Mouse (Mus musculus): Measurements from ENCODE around the gene Myct1. TPM values are rescaled to one million over a fixed set of nuclear protein-coding genes. Genes with fewer than 3 reads are reported as not detected.

Myct1 gene
- total and polyA plus RNA-seq, 2 experiments, result 1.1 to 2.8 TPM

DNA sequence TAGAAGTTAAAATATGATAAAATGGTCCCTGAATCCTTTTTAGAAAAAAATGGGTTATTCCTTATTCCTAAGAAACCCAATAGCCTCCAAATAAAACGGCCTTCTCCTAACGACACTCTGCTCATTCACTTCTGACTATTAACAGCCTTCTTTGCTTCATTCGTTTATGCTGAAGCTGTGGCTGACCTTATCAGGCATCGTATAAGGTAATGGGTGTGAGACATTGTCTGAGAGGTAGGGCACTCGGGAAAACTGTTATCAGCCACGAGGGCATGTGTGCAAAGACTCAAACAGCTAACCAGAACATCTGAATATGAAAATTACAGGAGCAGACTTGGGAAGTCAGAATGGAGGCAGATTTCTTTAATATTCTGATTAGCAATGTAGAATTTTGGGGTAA, 3.0 kb downstream of the Myct1 start:
- Histone ChIP-seq H3K27me3 (ENCODE audit: control insufficient read depth, insufficient read depth, low read length) (no peaks in the 10 kb centered on the region), H3K36me3 (ENCODE audit: control insufficient read depth, insufficient read depth, low read length) (no peaks in the 10 kb centered on the region), H3K9ac (ENCODE audit: low read depth, low read length) (no peak overlapping the region), H3K27ac (replicated peaks; ENCODE audit: insufficient read depth, low read depth, low read length) (no peak overlapping the region), H3K4me1 (ENCODE audit: control insufficient read depth, insufficient read depth, low read length) (no peaks in the 10 kb centered on the region), H3K79me2 (ENCODE audit: control insufficient read depth, insufficient read depth, low read length) (no peaks in the 10 kb centered on the region), H3K4me3 (ENCODE audit: insufficient read depth, low read depth, low read length) (0 out of 2 replicates have a peak overlapping the region, but pooled peaks have one; percentile 7)
- 45% methylated on average over 6 of the region's 6 CpGs for WGBS
- TF ChIP-seq POLR2A (IDR thresholded peaks at IDR 0.05; ENCODE audit: extremely low read depth, insufficient read depth, low read length) (no peak), CTCF (IDR thresholded peaks at IDR 0.05; ENCODE audit: low read depth, low read length) (no peak)
- no peak for DNase-seq (ENCODE audit: extremely low read depth, low read depth, low spot score)

DNA sequence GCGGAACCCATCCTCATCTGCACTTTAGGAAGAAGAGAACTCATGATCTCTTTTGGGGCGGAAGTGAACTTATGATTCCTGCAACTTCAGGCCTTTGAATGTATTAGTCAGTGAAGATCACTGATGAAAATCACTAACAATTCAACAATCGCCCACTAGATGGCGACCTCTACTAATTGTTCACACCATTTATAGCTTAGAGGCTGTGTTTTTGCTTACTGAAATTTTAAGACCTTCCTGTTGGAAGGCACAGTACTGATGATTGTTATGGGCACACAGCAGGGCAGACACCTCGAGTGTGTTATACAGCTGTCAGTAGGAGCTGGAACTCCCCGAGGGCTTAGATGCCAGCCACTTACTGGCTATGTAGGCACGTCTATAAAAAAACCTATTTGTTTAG, 6.5 kb downstream of the Myct1 start:
- no peak overlapping the region for H3K4me3 ChIP-seq (ENCODE audit: insufficient read depth, low read depth, low read length)
- H3K36me3 ChIP-seq (ENCODE audit: control insufficient read depth, insufficient read depth, low read length), result no peaks in the 10 kb centered on the region
- no peaks in the 10 kb centered on the region for H3K79me2 ChIP-seq (ENCODE audit: control insufficient read depth, insufficient read depth, low read length)
- no peaks in the 10 kb centered on the region for H3K4me1 ChIP-seq (ENCODE audit: control insufficient read depth, insufficient read depth, low read length)
- H3K27ac ChIP-seq (replicated peaks; ENCODE audit: insufficient read depth, low read depth, low read length), result no peak overlapping the region
- 19% methylated on average over 7 of the region's 7 CpGs for WGBS
- TF ChIP-seq POLR2A (IDR thresholded peaks at IDR 0.05; ENCODE audit: extremely low read depth, insufficient read depth, low read length), result no peak
- 0 out of 2 replicates have a peak, but pooled peaks have one; percentile 27 for TF ChIP-seq CTCF (IDR thresholded peaks at IDR 0.05; ENCODE audit: low read depth, low read length)
- peak; percentile 45 for DNase-seq (ENCODE audit: extremely low read depth, low read depth, low spot score)
- H3K27me3 ChIP-seq (ENCODE audit: control insufficient read depth, insufficient read depth, low read length), result no peaks in the 10 kb centered on the region
- no peak overlapping the region for H3K9ac ChIP-seq (ENCODE audit: low read depth, low read length)

DNA sequence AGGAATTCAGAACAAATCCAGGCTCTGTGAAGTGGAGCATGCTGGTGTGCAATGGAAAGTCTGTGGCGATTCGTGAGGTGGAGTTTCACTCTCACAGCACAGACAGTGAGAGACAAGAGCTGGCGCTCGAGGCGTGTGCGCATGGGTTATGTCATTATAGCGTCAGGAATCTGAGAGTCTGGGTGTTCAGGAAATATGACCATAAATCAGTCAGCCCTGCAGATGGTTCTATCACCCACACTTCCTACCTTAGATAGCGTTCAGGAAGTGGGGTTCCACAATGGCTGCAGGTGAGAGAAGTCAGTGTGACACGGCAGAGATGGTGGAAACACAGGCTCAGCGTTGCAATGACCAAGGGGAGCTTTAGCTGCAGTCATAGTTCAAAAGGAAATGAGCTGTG, 9.9 kb downstream of the Myct1 start:
- DNase-seq (ENCODE audit: extremely low read depth, low read depth, low spot score), result no peak
- Histone ChIP-seq H3K36me3 (ENCODE audit: control insufficient read depth, insufficient read depth, low read length) (no peaks in the 10 kb centered on the region), H3K9ac (ENCODE audit: low read depth, low read length) (no peak overlapping the region), H3K27me3 (ENCODE audit: control insufficient read depth, insufficient read depth, low read length) (no peaks in the 10 kb centered on the region), H3K79me2 (ENCODE audit: control insufficient read depth, insufficient read depth, low read length) (no peaks in the 10 kb centered on the region), H3K27ac (replicated peaks; ENCODE audit: insufficient read depth, low read depth, low read length) (0 out of 2 replicates have a peak overlapping the region, but pooled peaks have one; percentile 2), H3K4me3 (ENCODE audit: insufficient read depth, low read depth, low read length) (no peak overlapping the region), H3K4me1 (ENCODE audit: control insufficient read depth, insufficient read depth, low read length) (no peaks in the 10 kb centered on the region)
- 63% methylated on average over 10 of the region's 10 CpGs for WGBS
- no peak for TF ChIP-seq POLR2A (IDR thresholded peaks at IDR 0.05; ENCODE audit: extremely low read depth, insufficient read depth, low read length)

DNA sequence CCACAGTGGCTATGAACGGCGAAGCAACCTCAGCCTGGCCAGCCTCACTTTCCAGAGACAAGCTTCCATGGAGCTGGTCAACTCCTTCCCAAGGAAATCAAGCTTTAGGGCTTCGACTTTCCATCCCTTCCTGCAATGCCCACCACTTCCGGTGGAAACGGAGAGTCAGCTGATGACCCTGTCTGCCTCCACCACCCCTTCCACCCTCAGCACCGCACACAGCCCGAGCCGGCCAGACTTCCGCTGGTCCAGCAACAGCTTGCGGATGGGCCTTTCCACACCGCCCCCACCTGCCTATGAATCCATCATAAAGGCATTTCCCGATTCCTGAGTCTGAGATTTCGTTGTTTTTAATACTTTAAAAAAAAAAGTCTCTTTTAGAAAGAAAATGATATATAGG, 10.8 kb downstream of the Myct1 start:
- no peaks in the 10 kb centered on the region for H3K36me3 ChIP-seq (ENCODE audit: control insufficient read depth, insufficient read depth, low read length)
- H3K27me3 ChIP-seq (ENCODE audit: control insufficient read depth, insufficient read depth, low read length), result no peaks in the 10 kb centered on the region
- no peak overlapping the region for H3K9ac ChIP-seq (ENCODE audit: low read depth, low read length)
- DNase-seq (ENCODE audit: extremely low read depth, low read depth, low spot score), result no peak
- TF ChIP-seq CTCF (IDR thresholded peaks at IDR 0.05; ENCODE audit: low read depth, low read length) (no peak), POLR2A (IDR thresholded peaks at IDR 0.05; ENCODE audit: extremely low read depth, insufficient read depth, low read length) (no peak)
- no peak overlapping the region for H3K27ac ChIP-seq (replicated peaks; ENCODE audit: insufficient read depth, low read depth, low read length)
- no peak overlapping the region for H3K4me3 ChIP-seq (ENCODE audit: insufficient read depth, low read depth, low read length)
- H3K79me2 ChIP-seq (ENCODE audit: control insufficient read depth, insufficient read depth, low read length), result no peaks in the 10 kb centered on the region
- no peaks in the 10 kb centered on the region for H3K4me1 ChIP-seq (ENCODE audit: control insufficient read depth, insufficient read depth, low read length)
- 80% methylated on average over 13 of the region's 13 CpGs for WGBS

DNA sequence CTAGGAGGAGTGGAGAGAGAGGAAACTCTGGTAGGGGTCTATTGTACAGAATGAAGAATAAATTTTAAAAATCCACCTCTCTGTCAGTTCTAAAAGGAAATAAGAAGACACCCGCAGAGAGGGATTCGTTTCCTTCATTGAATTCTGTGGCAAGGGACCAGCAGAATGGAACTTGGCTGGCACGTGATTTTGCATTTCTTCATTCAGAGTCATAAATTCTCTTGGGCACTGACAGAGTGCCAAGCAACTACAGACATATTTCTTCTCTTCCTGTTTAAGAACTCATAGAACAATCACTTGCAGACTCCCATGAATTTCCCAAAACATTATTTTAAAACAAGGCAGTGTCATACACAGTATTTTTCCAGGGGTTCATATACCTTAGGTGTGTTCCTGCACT, 15.3 kb downstream of the Myct1 start:
- no peaks in the 10 kb centered on the region for H3K27me3 ChIP-seq (ENCODE audit: control insufficient read depth, insufficient read depth, low read length)
- no peaks in the 10 kb centered on the region for H3K4me1 ChIP-seq (ENCODE audit: control insufficient read depth, insufficient read depth, low read length)
- H3K4me3 ChIP-seq (ENCODE audit: insufficient read depth, low read depth, low read length), result no peak overlapping the region
- H3K9ac ChIP-seq (ENCODE audit: low read depth, low read length), result no peak overlapping the region
- no peaks in the 10 kb centered on the region for H3K79me2 ChIP-seq (ENCODE audit: control insufficient read depth, insufficient read depth, low read length)
- TF ChIP-seq POLR2A (IDR thresholded peaks at IDR 0.05; ENCODE audit: extremely low read depth, insufficient read depth, low read length), result no peak
- TF ChIP-seq CTCF (IDR thresholded peaks at IDR 0.05; ENCODE audit: low read depth, low read length), result no peak
- no peak for DNase-seq (ENCODE audit: extremely low read depth, low read depth, low spot score)
- no peaks in the 10 kb centered on the region for H3K36me3 ChIP-seq (ENCODE audit: control insufficient read depth, insufficient read depth, low read length)
- no peak overlapping the region for H3K27ac ChIP-seq (replicated peaks; ENCODE audit: insufficient read depth, low read depth, low read length)
- WGBS, result 74% methylated on average over 3 of the region's 3 CpGs

DNA sequence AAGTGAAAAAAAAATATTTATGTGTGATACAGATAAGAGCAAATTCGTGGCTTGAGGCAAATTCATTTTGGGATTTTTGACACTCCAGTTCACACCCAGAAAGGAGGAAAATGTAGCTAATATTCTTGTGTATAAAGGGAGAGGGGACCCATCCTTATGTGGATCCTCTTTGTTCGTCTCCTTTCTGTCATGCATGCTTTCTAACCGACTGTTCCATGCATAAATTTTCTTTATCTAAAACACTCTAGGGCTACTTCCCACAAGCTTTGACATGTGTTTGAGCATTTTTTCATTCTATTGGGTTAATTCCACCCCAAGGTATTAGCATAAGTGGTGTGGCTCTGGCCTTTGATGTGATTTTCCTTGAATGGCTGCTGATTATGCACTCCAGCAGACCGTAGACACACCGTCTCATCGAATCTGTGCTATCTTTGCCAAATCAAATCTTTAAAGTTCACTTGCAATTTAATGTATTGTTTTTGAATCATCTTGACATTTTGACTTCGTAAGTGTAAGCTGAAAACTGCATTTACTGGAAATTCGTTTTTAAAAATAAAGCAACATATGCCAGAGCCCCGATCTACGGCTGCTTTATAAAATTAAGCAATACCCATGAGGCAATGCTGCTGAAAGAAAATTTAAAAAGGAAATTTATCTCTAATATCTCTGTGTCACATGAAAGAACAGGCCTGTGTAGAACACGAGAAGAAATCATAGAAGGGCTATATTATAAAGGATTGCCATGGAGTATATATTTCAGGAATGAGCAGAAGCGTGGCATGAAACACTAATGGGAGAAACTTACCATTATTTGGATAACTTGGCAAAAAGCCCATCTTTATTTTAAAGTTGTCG, 21.8 kb downstream of the Myct1 start:
- no peaks in the 10 kb centered on the region for H3K36me3 ChIP-seq (ENCODE audit: control insufficient read depth, insufficient read depth, low read length)
- DNase-seq (ENCODE audit: extremely low read depth, low read depth, low spot score), result no peak
- no peaks in the 10 kb centered on the region for H3K4me1 ChIP-seq (ENCODE audit: control insufficient read depth, insufficient read depth, low read length)
- no peaks in the 10 kb centered on the region for H3K27me3 ChIP-seq (ENCODE audit: control insufficient read depth, insufficient read depth, low read length)
- no peak overlapping the region for H3K9ac ChIP-seq (ENCODE audit: low read depth, low read length)
- no peaks in the 10 kb centered on the region for H3K79me2 ChIP-seq (ENCODE audit: control insufficient read depth, insufficient read depth, low read length)
- H3K4me3 ChIP-seq (ENCODE audit: insufficient read depth, low read depth, low read length), result no peak overlapping the region
- 85% methylated on average over 13 of the region's 13 CpGs for WGBS
- no peak for TF ChIP-seq POLR2A (IDR thresholded peaks at IDR 0.05; ENCODE audit: extremely low read depth, insufficient read depth, low read length)
- TF ChIP-seq CTCF (IDR thresholded peaks at IDR 0.05; ENCODE audit: low read depth, low read length), result no peak
- no peak overlapping the region for H3K27ac ChIP-seq (replicated peaks; ENCODE audit: insufficient read depth, low read depth, low read length)
